Mouse (Mus musculus) spleen, adult 2 months (tissue): Measurements from ENCODE around the gene Nop2.

Source experiments
- CTCF ChIP-seq: fragments of 200-500 bp; IDR thresholded peaks from 2 replicates; pipeline ENCODE4 v1.5.1; 2011; ENCODE audit warnings: mild to moderate bottlenecking, inconsistent platforms; ENCODE audit not compliant: insufficient read depth, insufficient read length, insufficient replicate concordance; ENCODE audit errors: extremely low read depth
- POLR2A ChIP-seq: fragments of 200-500 bp; IDR thresholded peaks from 2 replicates; pipeline ENCODE4 v1.6.1; 2011; ENCODE audit warnings: low read depth, low read length, inconsistent platforms

GRCm38 (mm10) chr6:125164672-125165327, 33.1 kb downstream of the Nop2 start:
- TF ChIP-seq POLR2A (no peak), CTCF (no peak)
